Mouse (Mus musculus) hindbrain, embryonic 12.5 days (tissue): ENCODE data around the gene Mtmr14. TPM values are rescaled to one million over a fixed set of nuclear protein-coding genes. Genes with fewer than 3 reads are reported as not detected.
A peak's percentile ranks its signal among the peaks of the same experiment; 100 is the strongest.

ENCODE experiments used
- ATAC-seq: fragments of 200-750 bp; cut with Nextera tagmentation; 2 replicates; pipeline ENCODE4 v1.8.0; 2017; ENCODE audit warnings: moderate TSS enrichment; ENCODE audit not compliant: low FRiP score
- H3K27ac ChIP-seq: fragments of 300-500 bp; sonication (generic); 2 replicates; pipeline ENCODE4 v1.5.1; 2016; ENCODE audit warnings: mild to moderate bottlenecking
- H3K27me3 ChIP-seq: fragments of 300-500 bp; sonication (generic); 2 replicates; pipeline ENCODE4 v1.6.1; 2016; ENCODE audit warnings: mild to moderate bottlenecking
- H3K36me3 ChIP-seq: fragments of 300-500 bp; sonication (generic); 2 replicates; pipeline ENCODE4 v1.6.1; 2016; ENCODE audit warnings: mild to moderate bottlenecking
- H3K4me1 ChIP-seq: fragments of 300-500 bp; sonication (generic); 2 replicates; pipeline ENCODE4 v1.6.1; 2016
- H3K4me2 ChIP-seq: fragments of 300-500 bp; sonication (generic); replicated peaks from 2 replicates; pipeline ENCODE4 v1.6.1; 2016; ENCODE audit warnings: mild to moderate bottlenecking
- H3K4me3 ChIP-seq: fragments of 300-500 bp; sonication (generic); 2 replicates; pipeline ENCODE4 v1.5.1; 2016; ENCODE audit warnings: mild to moderate bottlenecking
- H3K9ac ChIP-seq: fragments of 300-500 bp; sonication (generic); 2 replicates; pipeline ENCODE4 v1.6.1; 2016; ENCODE audit warnings: mild to moderate bottlenecking, moderate library complexity
- H3K9me3 ChIP-seq: fragments of 300-500 bp; sonication (generic); replicated peaks from 2 replicates; pipeline ENCODE4 v1.6.1; 2016; ENCODE audit warnings: mild to moderate bottlenecking
- WGBS: fragments of 180-500 bp; shearing (Covaris S2); methylation state at CpG from one replicate; pipeline ENCODE4 v1.1.7; 2016; 5-methylcytosine and 5-hydroxymethylcytosine counted together
- polyA plus RNA-seq: library from polyadenylated mRNA; unstranded; fragments of >200 nt; fragmentation: Nextera tagmentation; extraction: Ambion mirVana; gene quantifications from 2 replicates; pipeline ENCODE4 v1.2.1, GENCODE M21; 2016

Mtmr14 gene
- 43.3 and 43.8 TPM in 2 replicates for polyA plus RNA-seq

DNA sequence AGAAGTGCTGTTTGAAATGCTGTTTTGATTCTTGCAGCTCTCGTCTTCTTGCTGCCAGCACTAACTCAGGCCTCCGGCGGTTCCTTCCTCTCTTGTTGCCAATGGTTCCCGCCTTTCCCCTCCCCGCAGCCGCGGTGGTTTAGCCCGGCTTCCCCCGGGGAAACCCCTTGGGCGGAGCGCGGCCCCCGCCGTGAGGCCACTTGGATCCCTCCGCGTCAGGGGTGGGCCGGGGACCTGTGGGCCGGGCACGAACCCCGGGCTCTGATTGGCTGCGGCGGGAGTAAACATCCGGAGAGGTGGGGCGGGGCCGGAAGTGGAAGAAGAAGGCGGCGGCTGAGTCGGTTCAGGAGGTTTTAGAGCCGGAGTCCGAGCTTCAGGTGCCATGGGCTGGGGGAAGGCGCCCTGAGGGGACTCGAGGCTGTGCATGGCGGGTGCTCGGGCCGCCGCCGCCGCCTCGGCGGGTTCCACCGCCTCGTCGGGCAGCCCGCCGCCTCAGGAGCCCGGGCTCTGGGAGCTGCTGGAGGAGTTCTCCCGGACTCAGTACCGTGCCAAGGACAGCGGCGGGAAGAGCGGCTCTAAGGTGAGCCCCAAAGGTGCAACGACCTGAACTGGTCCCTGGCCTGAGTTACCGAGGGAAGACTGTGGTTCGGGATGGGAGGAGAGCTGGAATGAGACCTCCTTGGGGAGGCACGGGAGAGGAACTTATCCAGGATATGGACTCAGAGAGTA lies at the start of gene Mtmr14:
Gene Mtmr14 (plus strand): TSS at position 302 of the 729 bp plus-strand sequence.
- Histone ChIP-seq H3K27ac (peak within 1 kb of the TSS; percentile 36; the same call in 1 of the 2 replicates), H3K9ac (peak within 1 kb of the TSS; percentile 86), H3K27me3 (no peaks in the 10 kb centered on the region), H3K36me3 (peaks cover 18% of the 10 kb centered on the region), H3K4me1 (peaks cover 15% of the 10 kb centered on the region), H3K4me2 (peak within 1 kb of the TSS; percentile 91), H3K9me3 (no peaks in the 10 kb centered on the region), H3K4me3 (peak within 1 kb of the TSS; percentile 93)
- WGBS, result under 1% methylated on average over 55 of the region's 55 CpGs
- peak; percentile 98 for ATAC-seq

DNA sequence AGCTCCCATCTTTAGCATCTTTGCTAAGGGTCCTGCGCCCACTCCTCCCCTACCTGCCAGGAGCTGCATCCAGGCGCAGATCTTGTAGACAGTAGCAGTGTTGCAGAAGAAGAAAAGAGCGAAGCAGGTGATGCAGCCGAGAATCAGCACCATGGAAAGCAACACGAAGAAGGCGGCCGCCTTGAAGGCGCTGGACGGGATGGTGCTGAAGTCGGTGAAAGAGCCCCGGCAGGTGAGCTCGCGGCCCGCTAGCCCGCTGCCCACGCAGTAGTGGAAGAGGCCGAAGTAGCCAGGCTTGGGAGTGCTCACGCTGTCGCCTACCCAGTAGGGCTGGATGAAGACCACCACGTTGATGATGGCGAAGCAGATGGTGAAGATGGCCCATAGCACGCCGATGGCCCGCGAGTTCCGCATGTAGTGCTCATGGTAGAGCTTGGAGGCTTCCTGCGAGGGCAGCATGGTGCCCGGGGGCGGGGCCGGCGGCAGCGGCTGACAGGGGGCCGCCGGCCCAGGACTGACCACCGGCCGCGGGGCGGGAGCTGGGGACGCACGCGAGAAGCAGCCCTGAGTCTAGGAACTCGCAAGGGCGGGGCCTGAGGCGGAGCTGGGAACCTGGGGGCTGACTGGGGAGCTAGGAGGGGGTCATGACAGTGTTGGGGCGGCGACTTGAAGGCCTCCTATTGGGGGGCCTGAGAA lies 43.7 kb upstream of the Mtmr14 start:
- 4% methylated on average over 46 of the region's 46 CpGs for WGBS
- peak overlapping the region; percentile 96 for H3K4me2 ChIP-seq
- peak overlapping the region; percentile 76 for H3K4me3 ChIP-seq
- H3K4me1 ChIP-seq, result peaks cover 33% of the 10 kb centered on the region
- ATAC-seq, result peak; percentile 49
- peaks cover 18% of the 10 kb centered on the region for H3K27me3 ChIP-seq
- H3K27ac ChIP-seq, result 0 out of 2 replicates have a peak overlapping the region, but pooled peaks have one; percentile 13
- no peaks in the 10 kb centered on the region for H3K36me3 ChIP-seq
- H3K9ac ChIP-seq, result peak overlapping the region; percentile 89
- H3K9me3 ChIP-seq, result no peaks in the 10 kb centered on the region

DNA sequence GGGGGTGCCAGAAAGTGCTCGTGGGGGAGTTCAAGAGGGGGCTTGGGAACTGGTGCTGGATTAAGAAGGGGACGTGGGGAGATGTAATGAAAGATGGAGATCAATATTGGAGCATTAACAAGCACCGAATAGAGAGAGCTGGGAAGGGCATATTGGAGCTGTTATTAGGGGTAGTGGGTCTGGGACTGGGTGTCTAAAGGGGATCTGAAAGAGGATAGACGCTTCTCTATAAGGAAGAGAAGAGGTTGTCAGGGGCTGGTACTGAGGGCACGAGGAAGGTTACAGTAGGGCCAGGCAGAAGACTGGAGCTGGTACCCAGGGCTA lies 43.2 kb upstream of the Mtmr14 start:
- peak overlapping the region; percentile 52; the same call in 1 of the 2 replicates for H3K27ac ChIP-seq
- no peaks in the 10 kb centered on the region for H3K36me3 ChIP-seq
- ATAC-seq, result no peak
- peaks cover 18% of the 10 kb centered on the region for H3K27me3 ChIP-seq
- 3% methylated on average over 5 of the region's 5 CpGs for WGBS
- H3K4me2 ChIP-seq, result peak overlapping the region; percentile 96
- H3K4me1 ChIP-seq, result peaks cover 33% of the 10 kb centered on the region
- H3K9ac ChIP-seq, result peak overlapping the region; percentile 89
- H3K9me3 ChIP-seq, result no peaks in the 10 kb centered on the region
- H3K4me3 ChIP-seq, result peak overlapping the region; percentile 76

GRCm38 (mm10) chr6:113194841-113195595 lies 42.6 kb upstream of the Mtmr14 start, which contains the start of gene Lhfpl4:
Gene Lhfpl4, minus strand, starts transcription at chr6:113195384.
- peaks cover 18% of the 10 kb centered on the region for H3K27me3 ChIP-seq
- no peaks in the 10 kb centered on the region for H3K9me3 ChIP-seq
- peak; percentile 86 for ATAC-seq
- H3K36me3 ChIP-seq, result no peaks in the 10 kb centered on the region
- peak within 1 kb of the TSS; percentile 52; the same call in 1 of the 2 replicates for H3K27ac ChIP-seq
- H3K9ac ChIP-seq, result peak within 1 kb of the TSS; percentile 89
- WGBS, result 1% methylated on average over 45 of the region's 66 CpGs
- peak within 1 kb of the TSS; percentile 76 for H3K4me3 ChIP-seq
- H3K4me1 ChIP-seq, result peaks cover 33% of the 10 kb centered on the region
- H3K4me2 ChIP-seq, result peak within 1 kb of the TSS; percentile 96

GRCm38 (mm10) chr6:113195596-113195992 lies 42.0 kb upstream of the Mtmr14 start:
- peaks cover 33% of the 10 kb centered on the region for H3K4me1 ChIP-seq
- peak; percentile 45; the same call in 1 of the 2 replicates for ATAC-seq
- H3K4me3 ChIP-seq, result peak overlapping the region; percentile 76
- peak overlapping the region; percentile 52; the same call in 1 of the 2 replicates for H3K27ac ChIP-seq
- peaks cover 18% of the 10 kb centered on the region for H3K27me3 ChIP-seq
- no peaks in the 10 kb centered on the region for H3K36me3 ChIP-seq
- WGBS, result 6% methylated on average over 9 of the region's 9 CpGs
- no peaks in the 10 kb centered on the region for H3K9me3 ChIP-seq
- peak overlapping the region; percentile 89 for H3K9ac ChIP-seq
- H3K4me2 ChIP-seq, result peak overlapping the region; percentile 96

DNA sequence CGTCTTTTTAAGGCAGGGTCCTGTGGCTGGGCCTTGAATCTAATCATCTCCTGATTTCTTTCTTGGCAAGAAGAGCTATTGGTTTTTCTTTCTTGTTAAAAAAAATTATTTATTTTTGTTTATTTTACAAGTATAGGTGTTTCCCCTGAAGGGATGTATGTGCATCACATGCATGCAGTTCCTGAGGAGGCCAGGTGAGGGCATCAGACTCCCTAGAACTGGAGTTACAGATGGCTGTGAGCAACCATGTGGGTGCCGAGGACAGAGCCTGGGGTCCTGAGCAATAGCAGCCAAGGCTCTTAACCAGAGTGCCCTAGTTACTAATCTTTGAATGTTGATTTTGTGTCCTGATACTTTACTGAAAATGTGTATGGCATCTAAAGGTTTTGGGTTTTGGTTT lies 21.4 kb upstream of the Mtmr14 start:
- no peak overlapping the region for H3K4me3 ChIP-seq
- ATAC-seq, result no peak
- H3K4me2 ChIP-seq, result no peak overlapping the region
- no peaks in the 10 kb centered on the region for H3K36me3 ChIP-seq
- no peaks in the 10 kb centered on the region for H3K27me3 ChIP-seq
- WGBS, result 72% methylated on average over 2 of the region's 2 CpGs
- no peaks in the 10 kb centered on the region for H3K4me1 ChIP-seq
- H3K9me3 ChIP-seq, result no peaks in the 10 kb centered on the region
- no peak overlapping the region for H3K9ac ChIP-seq
- no peak overlapping the region for H3K27ac ChIP-seq

- Histone ChIP-seq H3K36me3 (no peaks in the 10 kb centered on the region), H3K9ac (no peak overlapping the region), H3K4me2 (no peak overlapping the region), H3K4me3 (no peak overlapping the region), H3K9me3 (no peaks in the 10 kb centered on the region; the same call in 1 of the 2 replicates), H3K4me1 (no peaks in the 10 kb centered on the region), H3K27ac (no peak overlapping the region), H3K27me3 (no peaks in the 10 kb centered on the region)
- 85% methylated on average over 4 of the region's 4 CpGs for WGBS
- ATAC-seq, result no peak
These were observed 11.8 kb upstream of the Mtmr14 start for GRCm38 (mm10) chr6:113225798-113226197.

DNA sequence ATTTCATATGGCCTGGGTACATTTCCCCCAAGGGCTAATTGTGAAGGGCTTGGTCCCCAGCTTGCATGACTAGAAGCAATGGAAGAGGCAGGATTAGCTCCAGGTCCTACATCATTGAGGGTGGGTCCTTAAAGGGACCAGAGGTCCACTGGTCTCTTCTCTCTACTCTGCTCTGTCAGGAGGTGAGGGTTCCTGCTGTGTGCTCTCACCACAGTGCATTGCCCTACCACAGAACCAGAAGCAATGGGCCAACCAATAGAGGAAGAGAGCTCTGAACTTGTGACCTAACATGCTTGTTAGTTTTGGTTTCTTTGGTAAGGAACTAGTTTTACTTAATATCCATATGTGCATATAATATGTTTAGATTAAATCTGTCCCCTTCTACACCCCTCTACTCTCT lies 10.9 kb upstream of the Mtmr14 start:
- no peaks in the 10 kb centered on the region for H3K27me3 ChIP-seq
- no peak overlapping the region for H3K4me3 ChIP-seq
- H3K9me3 ChIP-seq, result no peaks in the 10 kb centered on the region; the same call in 1 of the 2 replicates
- no peaks in the 10 kb centered on the region for H3K4me1 ChIP-seq
- ATAC-seq, result no peak
- H3K4me2 ChIP-seq, result no peak overlapping the region
- no peak overlapping the region for H3K9ac ChIP-seq
- H3K36me3 ChIP-seq, result no peaks in the 10 kb centered on the region
- no peak overlapping the region for H3K27ac ChIP-seq

DNA sequence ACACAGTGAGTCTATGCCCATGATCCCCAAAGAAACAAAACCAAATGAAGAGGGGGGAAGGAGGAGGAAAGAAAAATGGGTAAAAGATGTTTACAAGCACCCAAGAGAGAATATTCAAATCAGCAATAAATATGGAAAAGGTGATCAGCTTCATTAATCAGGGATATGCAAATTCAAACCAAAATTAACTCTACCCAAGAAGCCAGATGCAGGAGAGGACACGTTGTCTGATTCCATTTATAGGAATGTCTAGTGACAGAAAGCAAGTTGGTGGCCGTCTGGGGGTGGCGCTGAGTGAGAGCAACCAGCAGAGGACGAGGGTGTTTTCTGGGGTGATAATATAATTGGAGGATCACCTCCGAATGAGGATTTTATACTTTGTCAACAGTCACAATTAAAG lies 2.5 kb upstream of the Mtmr14 start:
- WGBS, result 78% methylated on average over 5 of the region's 5 CpGs
- Histone ChIP-seq H3K4me3 (no peak overlapping the region), H3K9me3 (no peaks in the 10 kb centered on the region; the same call in 1 of the 2 replicates), H3K27me3 (no peaks in the 10 kb centered on the region), H3K4me1 (peaks cover 15% of the 10 kb centered on the region), H3K9ac (no peak overlapping the region), H3K36me3 (0 out of 2 replicates have a peak, but pooled peaks cover 5% of the 10 kb centered on the region), H3K27ac (no peak overlapping the region), H3K4me2 (no peak overlapping the region)
- ATAC-seq, result no peak

DNA sequence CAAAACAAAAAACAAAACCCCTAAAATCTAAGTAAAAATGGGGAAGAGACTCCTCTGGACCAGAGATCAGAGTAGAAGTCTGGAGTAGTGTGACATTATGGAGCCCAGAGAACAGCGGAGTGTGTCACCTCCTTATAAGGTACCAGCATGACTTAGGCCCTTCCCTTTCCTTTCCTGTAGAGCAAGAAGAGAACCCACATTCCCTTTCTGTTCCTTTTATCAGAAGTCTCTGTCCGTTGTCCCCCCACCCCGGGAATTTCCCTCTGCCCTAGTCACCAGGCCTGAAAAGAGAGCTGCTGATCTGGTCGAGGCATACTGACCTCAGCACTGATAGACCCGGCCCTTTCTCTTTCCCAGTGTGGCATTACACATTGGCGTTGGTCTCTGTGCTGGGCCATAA lies 799 bp downstream of the Mtmr14 start:
- Histone ChIP-seq H3K9ac (peak overlapping the region; percentile 86), H3K36me3 (peaks cover 25% of the 10 kb centered on the region), H3K4me3 (peak overlapping the region; percentile 93), H3K27me3 (no peaks in the 10 kb centered on the region), H3K4me1 (peaks cover 15% of the 10 kb centered on the region), H3K4me2 (peak overlapping the region; percentile 91), H3K27ac (no peak overlapping the region), H3K9me3 (no peaks in the 10 kb centered on the region)
- ATAC-seq, result no peak
- WGBS, result 48% methylated on average over 6 of the region's 6 CpGs

DNA sequence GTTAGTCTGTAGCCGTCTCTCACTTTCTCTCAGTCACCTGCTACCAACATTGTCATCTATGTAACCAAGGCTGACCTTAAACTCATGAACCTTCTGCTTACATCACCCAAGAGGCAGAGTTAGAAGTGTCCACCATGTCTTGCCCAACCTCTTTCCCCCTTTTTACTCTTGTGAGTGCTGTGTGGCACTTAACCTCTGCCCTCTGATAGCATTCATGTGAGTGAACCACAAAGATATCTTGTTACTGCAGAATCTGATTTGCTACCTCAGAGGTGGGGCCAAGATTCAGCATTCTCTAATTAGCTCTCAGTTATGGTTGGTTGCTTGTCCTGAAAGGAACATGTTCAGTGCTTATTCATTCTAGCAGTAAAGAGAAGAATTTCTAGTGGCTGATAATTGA lies 5.1 kb downstream of the Mtmr14 start:
- ATAC-seq, result no peak
- Histone ChIP-seq H3K36me3 (peaks cover 39% of the 10 kb centered on the region), H3K27ac (no peak overlapping the region), H3K4me2 (no peak overlapping the region), H3K9ac (no peak overlapping the region), H3K9me3 (no peaks in the 10 kb centered on the region), H3K4me1 (peaks cover 15% of the 10 kb centered on the region), H3K27me3 (no peaks in the 10 kb centered on the region), H3K4me3 (no peak overlapping the region)
- WGBS, result 91% methylated on average over 1 of the region's 1 CpGs

DNA sequence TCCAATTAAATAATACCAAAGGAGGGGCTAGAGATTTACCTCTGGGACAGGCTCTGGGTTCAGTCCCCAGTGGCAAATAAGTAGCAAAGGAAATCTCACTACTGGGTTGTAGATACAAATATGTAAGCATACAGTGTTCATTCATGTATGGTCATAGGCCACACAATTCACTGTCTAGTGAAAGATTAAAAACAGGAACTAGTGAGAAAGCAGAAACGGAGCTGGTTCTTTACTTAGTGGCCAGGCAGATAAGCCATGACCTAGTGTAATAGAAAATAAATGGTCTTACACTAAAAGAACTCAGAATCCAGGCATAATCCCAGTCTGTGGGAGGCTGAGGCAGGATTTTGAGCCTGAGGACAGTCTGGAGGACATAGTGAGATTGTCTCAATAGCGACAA lies 7.9 kb downstream of the Mtmr14 start:
- Histone ChIP-seq H3K9me3 (no peaks in the 10 kb centered on the region), H3K9ac (no peak overlapping the region), H3K4me1 (no peaks in the 10 kb centered on the region), H3K27me3 (no peaks in the 10 kb centered on the region), H3K4me2 (no peak overlapping the region), H3K36me3 (peaks cover 48% of the 10 kb centered on the region), H3K4me3 (no peak overlapping the region), H3K27ac (no peak overlapping the region)
- no peak for ATAC-seq
- 94% methylated on average over 2 of the region's 2 CpGs for WGBS
